Mouse (Mus musculus) megakaryocyte, adult 5-6 weeks (primary cell): ENCODE data around the gene Mest. TPM values are rescaled to one million over a fixed set of nuclear protein-coding genes. Genes with fewer than 3 reads are reported as not detected.

Source experiments
- ATAC-seq: 2 replicates; pipeline ENCODE4 v1.8.0; 2016; ENCODE audit warnings: mild to moderate bottlenecking, inconsistent platforms; ENCODE audit not compliant: poor library complexity, severe bottlenecking
- total RNA-seq, 2 experiments: library from RNA; stranded (forward) in 1 of 2; stranded (reverse) in 1 of 2; fragments of 153-499, 151-499 nt in 1 of 2; fragments of 221-1000, 200-1000 nt in 1 of 2; gene quantifications; 2 replicates each; pipeline versions ENCODE4 v1.2.3 to v1.2.4; 2015 to 2017

Mest gene
- total RNA-seq, 2 experiments from 2014 or later: 0.07 TPM; not detected in 1

DNA sequence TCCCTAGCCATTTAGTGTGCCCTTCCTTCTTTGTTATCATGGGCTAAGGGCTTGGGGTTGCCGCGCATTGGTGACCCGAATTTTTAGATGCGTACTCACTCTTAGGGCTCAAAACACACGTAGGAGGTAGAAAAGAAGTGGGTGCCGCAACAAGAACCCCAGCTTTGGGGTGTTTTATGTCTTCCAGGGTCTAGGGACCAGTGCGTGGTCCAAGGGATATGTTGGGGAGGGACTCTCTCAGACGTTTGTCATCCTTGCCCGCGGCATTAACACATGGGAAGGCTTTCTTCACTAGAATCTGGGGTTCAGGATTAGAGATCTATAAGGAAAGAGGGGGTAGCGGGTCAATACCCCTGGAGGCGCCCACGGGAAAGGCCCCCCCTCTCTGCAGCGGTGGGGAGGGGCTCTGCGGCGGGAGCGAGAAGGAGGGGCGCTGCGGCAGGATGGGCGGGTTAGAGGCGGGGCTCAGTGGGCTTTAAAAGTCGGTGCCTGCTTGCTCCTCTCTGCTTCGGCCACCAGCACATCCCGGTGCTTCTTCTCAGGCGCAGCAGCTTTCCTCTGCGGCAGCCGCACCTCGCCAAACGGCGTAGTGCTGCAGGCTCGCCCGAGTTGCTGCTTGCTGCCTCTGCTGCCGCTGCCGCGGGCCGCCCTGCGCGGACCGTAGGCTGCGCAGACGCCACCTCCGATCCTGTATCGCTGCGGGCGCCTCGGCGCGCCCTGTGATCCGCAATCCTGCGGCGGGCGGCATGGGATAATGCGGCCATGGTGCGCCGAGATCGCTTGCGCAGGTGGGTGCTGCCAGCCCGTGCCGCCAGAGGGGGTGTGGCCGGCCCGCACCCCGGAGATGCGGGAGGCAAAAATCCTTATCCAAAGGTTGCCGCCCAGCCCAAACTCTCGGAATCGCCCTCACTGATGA, 14.5 kb downstream of the Mest start:
- no peak for ATAC-seq

DNA sequence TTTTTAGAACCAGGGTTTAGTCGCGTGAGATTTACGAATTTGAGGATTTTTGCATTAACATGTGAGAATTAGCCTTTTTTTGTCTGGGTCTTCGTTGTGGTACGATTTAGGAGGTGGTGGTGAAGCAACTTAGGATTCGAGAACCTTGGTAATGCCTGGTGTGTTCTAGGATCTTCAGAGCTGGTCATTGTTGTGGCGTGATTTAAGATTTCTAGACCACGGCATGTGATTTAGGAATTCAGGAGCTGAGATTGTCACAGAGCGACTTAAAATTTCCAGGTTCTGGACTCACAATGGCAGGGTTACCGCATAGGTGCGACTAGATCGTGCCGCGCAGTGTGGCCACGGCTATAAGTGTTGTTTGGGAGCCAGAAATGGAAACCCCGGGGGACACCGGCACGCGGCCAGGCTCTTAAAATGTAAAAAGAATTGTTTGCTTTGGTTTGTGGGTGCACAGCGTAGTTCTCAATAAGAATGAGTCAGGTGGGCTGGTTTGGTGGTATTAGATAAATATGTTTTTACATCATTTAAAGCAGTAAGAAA, 15.2 kb downstream of the Mest start:
- no peak for ATAC-seq

- no peak for ATAC-seq
Observed at GRCm38 (mm10) chr6:30739177-30739747, 15.9 kb downstream of the Mest start.

GRCm38 (mm10) chr6:30744846-30745245, 21.5 kb downstream of the Mest start:
- no peak for ATAC-seq

DNA sequence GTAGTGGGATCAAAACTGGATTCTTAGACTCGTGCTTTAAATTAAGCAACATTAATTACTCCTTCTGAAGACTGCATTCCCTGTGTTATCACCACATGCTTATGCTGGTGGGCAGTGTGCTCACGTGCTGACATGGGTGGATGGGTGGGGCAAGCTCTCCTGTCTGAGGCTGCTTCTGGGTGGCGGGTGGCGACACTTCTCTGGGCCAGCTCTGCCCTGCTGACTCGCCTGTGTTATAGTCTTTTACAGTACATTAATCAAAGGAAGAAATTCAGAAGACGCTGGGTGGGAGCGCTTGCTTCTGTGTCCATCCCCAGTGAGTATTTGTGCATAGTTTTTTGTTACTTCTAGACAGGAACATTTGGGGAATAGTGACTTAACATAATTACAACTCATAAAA, 22.2 kb downstream of the Mest start:
- no peak for ATAC-seq

GRCm38 (mm10) chr6:30747631-30748357, 24.4 kb downstream of the Mest start:
- no peak for ATAC-seq

GRCm38 (mm10) chr6:30748358-30748910, 25.1 kb downstream of the Mest start:
- ATAC-seq: no peak

- ATAC-seq: no peak
Observed at GRCm38 (mm10) chr6:30749042-30749689, 25.8 kb downstream of the Mest start.

DNA sequence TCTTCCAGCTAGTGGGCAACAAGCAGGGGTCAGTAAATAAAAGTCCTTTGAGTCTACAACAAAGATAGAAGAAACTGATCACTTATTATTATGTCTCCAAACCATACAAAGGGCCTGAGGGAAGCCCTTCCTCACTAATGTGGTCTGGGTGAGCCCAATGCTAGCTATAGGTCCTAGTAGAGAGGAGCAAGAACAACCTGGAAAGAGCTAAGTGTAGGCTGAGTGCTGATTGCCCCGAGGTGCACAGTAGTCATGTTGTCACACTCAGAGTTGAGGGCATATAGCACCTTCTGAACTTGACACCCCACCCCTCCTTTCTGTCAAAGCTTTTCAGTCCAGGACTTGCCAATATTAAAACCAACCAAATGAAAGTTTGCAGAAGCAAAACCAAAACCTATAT, 26.5 kb downstream of the Mest start:
- ATAC-seq: no peak

GRCm38 (mm10) chr6:30750482-30750881, 27.1 kb downstream of the Mest start:
- ATAC-seq: no peak

DNA sequence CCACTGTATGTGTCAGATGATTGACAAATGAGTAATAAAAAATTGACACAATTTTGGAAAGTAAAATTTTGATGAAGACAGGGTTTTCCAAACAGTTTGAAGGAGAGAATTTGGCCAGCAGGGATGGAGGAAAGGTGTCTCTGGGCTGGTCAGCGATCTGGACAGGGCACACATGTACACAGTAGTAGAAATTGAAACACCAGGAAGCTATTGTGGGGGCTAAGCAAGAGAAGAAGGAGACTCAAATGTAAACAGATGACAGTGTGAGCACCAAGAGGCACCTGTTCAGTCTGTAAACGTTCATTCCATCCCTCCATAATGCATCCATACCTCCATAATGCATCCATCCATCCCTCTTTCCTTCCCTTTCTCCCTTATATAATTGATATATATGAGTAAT, 27.9 kb downstream of the Mest start:
- no peak for ATAC-seq

Other genes with a start within 250 kb of the Mest start
- 40.3 and 42.3 TPM in 2 replicates for gene Tmem209, start 213.8 kb upstream of the Mest start, total RNA-seq (2015)
- 24.0 and 39.0 TPM in 2 replicates for gene Tmem209, start 213.8 kb upstream of the Mest start, total RNA-seq (2017)
- gene Ssmem1, start 213.7 kb upstream of the Mest start, total RNA-seq (2015): 0.68 TPM in 1 of 2 replicates, not detected in the other
- gene Ssmem1, start 213.7 kb upstream of the Mest start, total RNA-seq (2017): 0.44 and 1.1 TPM in 2 replicates
- 0.27 TPM in 1 of 2 replicates, not detected in the other for gene Cpa2, start 182.0 kb upstream of the Mest start, total RNA-seq (2015)
- not detected in 2 replicates for gene Cpa2, start 182.0 kb upstream of the Mest start, total RNA-seq (2017)
- not detected in 2 replicates for gene Cpa4, start 155.2 kb upstream of the Mest start, total RNA-seq (2015)
- not detected in 2 replicates for gene Cpa4, start 155.2 kb upstream of the Mest start, total RNA-seq (2017)
- not detected in 2 replicates for gene Cpa5, start 112.5 kb upstream of the Mest start, total RNA-seq (2015)
- not detected in 2 replicates for gene Cpa5, start 112.5 kb upstream of the Mest start, total RNA-seq (2017)
- gene Cpa1, start 84.3 kb upstream of the Mest start, total RNA-seq (2015): not detected in 2 replicates
- not detected in 2 replicates for gene Cpa1, start 84.3 kb upstream of the Mest start, total RNA-seq (2017)
- gene Cep41, start 29.8 kb upstream of the Mest start, total RNA-seq (2015): 3.5 and 6.0 TPM in 2 replicates
- gene Cep41, start 29.8 kb upstream of the Mest start, total RNA-seq (2017): 2.0 and 3.1 TPM in 2 replicates
- 29.1 and 33.8 TPM in 2 replicates for gene Copg2, start 173.2 kb downstream of the Mest start, total RNA-seq (2015)
- 60.8 and 61.0 TPM in 2 replicates for gene Copg2, start 173.2 kb downstream of the Mest start, total RNA-seq (2017)
- gene Tsga13, start 192.0 kb downstream of the Mest start, total RNA-seq (2015): not detected in 2 replicates
- not detected in 2 replicates for gene Tsga13, start 192.0 kb downstream of the Mest start, total RNA-seq (2017)
- not detected in 2 replicates for gene Klf14, start 235.5 kb downstream of the Mest start, total RNA-seq (2015)
- not detected in 2 replicates for gene Klf14, start 235.5 kb downstream of the Mest start, total RNA-seq (2017)